Mouse (Mus musculus): ENCODE measurements around the gene Trip6. TPM values are rescaled to one million over a fixed set of nuclear protein-coding genes. Genes with fewer than 3 reads are reported as not detected.

Gene Trip6
- polyA plus RNA-seq, 1 experiment from 2014 or later, result 81.6 TPM

DNA sequence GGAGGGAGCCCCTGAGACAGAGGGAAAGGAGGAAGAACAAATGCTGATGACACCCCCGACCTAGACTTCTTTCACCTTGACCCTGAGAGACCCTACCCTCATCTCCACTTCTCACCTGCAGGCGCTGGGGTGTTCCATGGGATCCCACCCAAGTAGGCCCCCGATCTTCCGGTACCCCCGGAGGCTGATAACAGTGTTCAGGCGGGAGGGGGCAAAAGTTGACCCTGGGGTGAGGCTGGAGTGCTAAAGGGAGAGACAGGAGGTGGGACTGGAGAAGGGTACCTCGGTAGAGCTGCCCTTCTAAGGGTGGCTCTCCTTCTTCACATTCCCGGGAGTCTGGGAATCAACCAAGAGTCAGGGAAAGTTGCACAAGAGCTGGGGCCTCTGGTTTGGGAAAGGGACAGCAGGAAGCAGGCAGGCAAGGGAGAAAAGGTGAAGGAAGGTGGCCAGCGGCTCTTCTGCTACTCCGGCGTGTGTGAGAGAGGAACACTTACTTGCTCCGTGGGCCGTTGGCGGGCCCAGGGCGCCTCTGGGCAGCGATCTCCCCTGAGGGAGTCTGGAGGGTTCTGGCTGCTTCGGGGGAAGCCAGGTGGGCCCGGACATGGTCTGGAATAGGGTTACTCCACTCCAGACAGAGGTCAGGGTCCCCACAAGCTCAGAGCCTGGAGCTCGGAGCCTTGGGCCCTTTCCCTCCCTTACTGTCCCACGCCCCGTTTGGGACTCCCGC lies 575 bp downstream of the Trip6 start:
- 2% methylated on average over 22 of the region's 22 CpGs for WGBS
- Histone ChIP-seq H3K9ac (replicated peaks) (peak overlapping the region; percentile 91), H3K9me3 (0 out of 2 replicates have a peak, but pooled peaks cover 5% of the 10 kb centered on the region), H3K4me2 (peak overlapping the region; percentile 96), H3K4me1 (replicated peaks) (peaks cover 36% of the 10 kb centered on the region), H3K27me3 (no peaks in the 10 kb centered on the region), H3K4me3 (replicated peaks) (peak overlapping the region; percentile 76), H3K27ac (peak overlapping the region; percentile 97), H3K36me3 (peaks cover 54% of the 10 kb centered on the region)
- ATAC-seq (ENCODE audit: insufficient number of reproducible peaks, insufficient read depth, low FRiP score, low TSS enrichment, low read depth), result peak; percentile 48

DNA sequence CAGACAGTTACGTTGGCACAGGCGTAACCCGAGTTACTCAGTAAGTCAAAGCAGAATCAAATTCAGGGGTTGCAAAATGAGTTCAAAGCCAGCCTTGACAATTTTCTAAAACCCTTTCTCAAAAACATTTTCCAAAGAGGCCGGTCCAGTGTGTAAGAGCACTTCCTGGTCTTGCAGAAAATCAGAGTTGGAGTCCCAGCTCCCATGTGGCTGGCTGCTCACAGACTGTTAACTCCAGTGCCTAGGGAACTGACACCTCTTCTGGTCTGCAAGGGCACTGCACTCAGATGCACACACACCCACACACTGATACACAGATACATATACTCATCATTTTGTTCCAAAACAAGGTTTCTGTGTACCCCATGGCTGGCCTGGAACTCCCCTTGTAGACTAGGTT lies 5.8 kb downstream of the Trip6 start:
- Histone ChIP-seq H3K9ac (replicated peaks) (peak overlapping the region; percentile 97; the same call in 1 of the 2 replicates), H3K4me3 (replicated peaks) (peak overlapping the region; percentile 95), H3K36me3 (peaks cover 70% of the 10 kb centered on the region), H3K4me1 (replicated peaks) (peaks cover 54% of the 10 kb centered on the region), H3K27ac (peak overlapping the region; percentile 93), H3K9me3 (0 out of 2 replicates have a peak, but pooled peaks cover 7% of the 10 kb centered on the region), H3K4me2 (peak overlapping the region; percentile 67), H3K27me3 (no peaks in the 10 kb centered on the region)
- no peak for ATAC-seq (ENCODE audit: insufficient number of reproducible peaks, insufficient read depth, low FRiP score, low TSS enrichment, low read depth)
- WGBS, result 92% methylated on average over 4 of the region's 4 CpGs

DNA sequence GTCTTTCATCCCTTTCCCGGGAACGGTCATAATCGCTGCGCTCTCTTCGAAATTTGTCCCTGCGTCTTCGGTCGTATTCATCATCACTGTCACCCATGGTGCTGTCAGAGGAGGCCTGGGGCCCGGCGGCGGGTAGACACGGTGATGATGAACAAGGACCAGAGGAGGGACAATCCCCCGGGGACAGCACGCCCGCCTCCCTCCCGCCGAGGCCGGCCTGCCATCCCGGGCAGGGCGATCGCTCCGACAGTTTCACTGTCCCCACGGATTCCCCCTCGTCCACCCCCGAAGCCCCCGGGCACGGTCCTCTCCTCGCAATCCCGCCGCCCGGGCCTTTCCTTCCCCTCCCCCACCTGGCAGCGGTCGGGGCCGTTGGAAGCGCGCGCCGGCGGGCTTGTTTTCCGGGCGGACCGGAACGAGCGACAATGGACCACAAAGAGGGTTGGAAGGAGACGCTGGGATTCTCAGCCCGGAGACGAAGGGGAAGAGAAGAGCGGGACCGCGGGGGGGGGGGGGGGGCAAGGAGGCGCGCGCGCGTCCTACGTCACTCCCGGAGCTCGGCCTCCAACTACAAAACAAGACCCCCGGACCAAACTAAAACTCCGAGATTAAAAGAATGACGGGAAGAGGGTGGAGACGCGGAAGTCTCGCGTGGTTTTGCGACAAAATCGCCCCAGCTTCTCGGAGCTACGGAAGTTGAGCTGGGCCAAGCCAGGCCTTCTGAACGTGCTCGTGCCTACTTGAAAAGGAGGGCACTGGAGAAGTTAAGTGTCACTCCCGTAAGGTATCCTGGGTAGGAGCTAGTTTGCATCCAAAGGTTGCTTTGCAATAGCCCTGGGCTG lies 6.9 kb downstream of the Trip6 start, which contains the start of gene Srrt:
Srrt (minus strand) TSS at position 604 of the 842 bp plus-strand sequence.
- H3K4me1 ChIP-seq (replicated peaks), result peaks cover 43% of the 10 kb centered on the region
- peak within 1 kb of the TSS; percentile 97 for H3K9ac ChIP-seq (replicated peaks)
- H3K27ac ChIP-seq, result peak within 1 kb of the TSS; percentile 93
- no peaks in the 10 kb centered on the region for H3K27me3 ChIP-seq
- peak within 1 kb of the TSS; percentile 67 for H3K4me2 ChIP-seq
- 0 out of 2 replicates have a peak, but pooled peaks cover 7% of the 10 kb centered on the region for H3K9me3 ChIP-seq
- H3K4me3 ChIP-seq (replicated peaks), result peak within 1 kb of the TSS; percentile 95
- under 1% methylated on average over 59 of the region's 72 CpGs for WGBS
- ATAC-seq (ENCODE audit: insufficient number of reproducible peaks, insufficient read depth, low FRiP score, low TSS enrichment, low read depth), result peak; percentile 69
- H3K36me3 ChIP-seq, result peaks cover 77% of the 10 kb centered on the region

DNA sequence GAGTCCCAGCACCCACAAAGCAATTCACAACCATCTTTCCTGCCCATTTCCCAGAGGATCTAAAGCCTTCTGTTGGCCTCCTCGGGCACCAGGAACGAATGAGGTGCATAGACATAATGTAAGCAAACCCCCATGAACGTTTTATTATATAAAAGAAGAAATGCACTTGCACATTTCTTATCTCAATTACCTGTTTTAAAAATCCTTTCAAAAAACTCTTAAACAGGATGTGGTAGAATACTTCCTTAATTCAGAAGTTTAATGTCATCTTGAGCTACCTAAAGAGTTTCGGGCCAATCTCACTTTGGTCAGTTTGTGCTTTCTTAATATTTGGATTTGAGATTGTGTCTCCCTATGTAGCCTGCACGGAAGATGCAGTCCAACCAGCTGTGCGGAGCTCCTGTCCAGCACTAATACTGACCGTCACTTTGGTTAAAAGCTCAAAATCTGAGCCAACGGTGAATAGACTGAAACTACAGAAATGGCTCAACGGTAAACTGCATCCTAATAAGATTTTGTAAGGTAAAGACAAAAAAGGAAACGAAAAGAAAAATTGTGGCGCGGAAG lies 7.7 kb downstream of the Trip6 start:
- Histone ChIP-seq H3K27me3 (no peaks in the 10 kb centered on the region), H3K4me3 (replicated peaks) (peak overlapping the region; percentile 95), H3K27ac (peak overlapping the region; percentile 93), H3K9me3 (0 out of 2 replicates have a peak, but pooled peaks cover 7% of the 10 kb centered on the region), H3K4me1 (replicated peaks) (peaks cover 36% of the 10 kb centered on the region), H3K9ac (replicated peaks) (peak overlapping the region; percentile 97), H3K4me2 (peak overlapping the region; percentile 67), H3K36me3 (peaks cover 78% of the 10 kb centered on the region)
- ATAC-seq (ENCODE audit: insufficient number of reproducible peaks, insufficient read depth, low FRiP score, low TSS enrichment, low read depth), result no peak
- WGBS, result 18% methylated on average over 12 of the region's 12 CpGs

DNA sequence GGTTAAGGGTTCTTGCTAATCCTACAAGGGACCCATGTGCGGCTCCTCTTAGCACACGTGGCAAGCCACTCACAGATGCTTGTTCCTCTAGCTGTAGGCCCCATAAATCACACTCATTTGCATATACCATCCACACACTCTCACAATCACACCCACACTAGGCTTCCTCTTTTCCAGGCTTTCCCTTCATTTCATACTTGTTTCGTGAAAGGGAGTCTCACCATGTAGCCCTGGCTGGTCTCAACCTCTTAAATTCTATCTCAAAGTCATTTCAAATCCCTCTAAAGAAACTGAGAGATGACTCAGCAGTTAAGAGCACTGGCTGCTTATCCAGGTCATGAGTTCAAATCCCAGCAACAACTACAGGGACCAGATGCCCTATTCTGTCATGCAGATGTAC lies 8.4 kb downstream of the Trip6 start:
- H3K4me2 ChIP-seq, result peak overlapping the region; percentile 67
- H3K4me1 ChIP-seq (replicated peaks), result peaks cover 34% of the 10 kb centered on the region
- no peaks in the 10 kb centered on the region for H3K27me3 ChIP-seq
- peak overlapping the region; percentile 95 for H3K4me3 ChIP-seq (replicated peaks)
- WGBS, result 45% methylated on average over 3 of the region's 3 CpGs
- 0 out of 2 replicates have a peak, but pooled peaks cover 7% of the 10 kb centered on the region for H3K9me3 ChIP-seq
- H3K36me3 ChIP-seq, result peaks cover 78% of the 10 kb centered on the region
- 0 out of 2 replicates have a peak overlapping the region, but pooled peaks have one; percentile 1 for H3K9ac ChIP-seq (replicated peaks)
- H3K27ac ChIP-seq, result no peak overlapping the region
- ATAC-seq (ENCODE audit: insufficient number of reproducible peaks, insufficient read depth, low FRiP score, low TSS enrichment, low read depth), result no peak

DNA sequence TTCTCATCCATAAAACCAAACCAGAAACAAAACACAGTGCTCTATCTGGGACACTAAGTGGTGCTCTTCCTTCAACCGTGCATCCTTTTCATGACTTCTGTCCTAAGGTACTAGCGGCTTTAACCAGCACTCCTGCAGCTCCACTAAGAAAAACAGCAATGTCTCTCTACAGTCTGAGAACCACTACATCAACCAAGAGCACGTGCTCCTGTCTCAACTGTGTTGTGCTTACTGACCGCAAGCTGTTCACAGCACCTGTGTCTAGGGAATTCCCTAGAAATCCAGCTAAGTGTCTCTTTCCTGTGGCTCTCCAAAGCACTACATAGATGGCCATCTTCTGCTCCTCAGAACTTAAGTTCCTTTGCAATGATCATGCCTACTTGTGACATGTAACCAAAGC lies 9.4 kb downstream of the Trip6 start:
- peaks cover 34% of the 10 kb centered on the region for H3K4me1 ChIP-seq (replicated peaks)
- no peaks in the 10 kb centered on the region for H3K27me3 ChIP-seq
- H3K4me2 ChIP-seq, result peak overlapping the region; percentile 67
- H3K9me3 ChIP-seq, result 0 out of 2 replicates have a peak, but pooled peaks cover 7% of the 10 kb centered on the region
- peak overlapping the region; percentile 42 for H3K9ac ChIP-seq (replicated peaks)
- peak overlapping the region; percentile 95 for H3K4me3 ChIP-seq (replicated peaks)
- peaks cover 78% of the 10 kb centered on the region for H3K36me3 ChIP-seq
- ATAC-seq (ENCODE audit: insufficient number of reproducible peaks, insufficient read depth, low FRiP score, low TSS enrichment, low read depth), result no peak
- WGBS, result 53% methylated on average over 4 of the region's 4 CpGs
- H3K27ac ChIP-seq, result peak overlapping the region; percentile 25; the same call in 1 of the 2 replicates

DNA sequence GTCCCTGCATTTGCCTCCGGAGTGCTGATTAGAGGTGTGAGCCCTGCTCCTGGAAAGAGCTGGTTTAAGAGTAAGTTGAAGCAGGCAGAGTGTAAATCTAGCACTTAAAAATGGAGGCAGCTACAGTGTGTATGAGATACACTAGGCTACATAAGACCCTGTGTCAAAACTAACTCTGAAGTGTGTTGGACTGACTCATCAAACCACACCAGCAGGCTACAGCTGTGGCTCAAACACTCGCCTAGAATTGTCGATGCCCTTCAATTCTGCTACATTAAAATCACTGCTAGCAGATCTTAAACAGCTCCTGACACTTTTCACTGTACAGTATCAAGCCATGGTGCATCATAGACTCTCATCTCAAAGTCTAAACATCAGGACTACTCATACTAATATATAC lies 10.0 kb downstream of the Trip6 start:
- peak overlapping the region; percentile 25; the same call in 1 of the 2 replicates for H3K27ac ChIP-seq
- ATAC-seq (ENCODE audit: insufficient number of reproducible peaks, insufficient read depth, low FRiP score, low TSS enrichment, low read depth), result no peak
- H3K9ac ChIP-seq (replicated peaks), result 0 out of 2 replicates have a peak overlapping the region, but pooled peaks have one; percentile 31
- peak overlapping the region; percentile 95; the same call in 1 of the 2 replicates for H3K4me3 ChIP-seq (replicated peaks)
- peak overlapping the region; percentile 67; the same call in 1 of the 2 replicates for H3K4me2 ChIP-seq
- H3K36me3 ChIP-seq, result peaks cover 78% of the 10 kb centered on the region
- 87% methylated on average over 3 of the region's 3 CpGs for WGBS
- 0 out of 2 replicates have a peak, but pooled peaks cover 7% of the 10 kb centered on the region for H3K9me3 ChIP-seq
- H3K4me1 ChIP-seq (replicated peaks), result peaks cover 34% of the 10 kb centered on the region
- H3K27me3 ChIP-seq, result no peaks in the 10 kb centered on the region

DNA sequence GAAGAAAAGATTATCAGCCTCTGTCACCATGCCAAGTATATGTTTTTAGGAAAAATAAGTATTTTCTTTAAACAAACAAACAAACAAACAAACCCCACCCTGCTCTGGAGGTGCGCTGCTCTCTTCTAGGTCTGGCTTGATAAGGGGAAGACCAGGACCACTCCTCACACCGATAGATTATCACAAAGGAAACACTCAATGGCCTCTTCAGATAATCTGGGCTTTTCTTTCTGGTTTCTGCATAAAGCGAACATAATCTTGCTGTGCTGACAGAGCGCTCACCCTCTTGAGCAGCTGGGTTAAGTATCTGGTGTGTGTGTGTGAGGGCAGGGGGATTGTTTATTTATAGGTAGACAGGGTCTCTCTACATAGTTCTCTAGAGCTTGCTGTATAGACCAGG lies 10.6 kb downstream of the Trip6 start:
- ATAC-seq (ENCODE audit: insufficient number of reproducible peaks, insufficient read depth, low FRiP score, low TSS enrichment, low read depth), result no peak
- Histone ChIP-seq H3K4me1 (replicated peaks) (peaks cover 34% of the 10 kb centered on the region), H3K4me2 (no peak overlapping the region), H3K27ac (no peak overlapping the region), H3K9ac (replicated peaks) (no peak overlapping the region), H3K27me3 (no peaks in the 10 kb centered on the region), H3K36me3 (peaks cover 78% of the 10 kb centered on the region), H3K9me3 (0 out of 2 replicates have a peak, but pooled peaks cover 2% of the 10 kb centered on the region), H3K4me3 (replicated peaks) (no peak overlapping the region)
- WGBS, result 88% methylated on average over 4 of the region's 4 CpGs

DNA sequence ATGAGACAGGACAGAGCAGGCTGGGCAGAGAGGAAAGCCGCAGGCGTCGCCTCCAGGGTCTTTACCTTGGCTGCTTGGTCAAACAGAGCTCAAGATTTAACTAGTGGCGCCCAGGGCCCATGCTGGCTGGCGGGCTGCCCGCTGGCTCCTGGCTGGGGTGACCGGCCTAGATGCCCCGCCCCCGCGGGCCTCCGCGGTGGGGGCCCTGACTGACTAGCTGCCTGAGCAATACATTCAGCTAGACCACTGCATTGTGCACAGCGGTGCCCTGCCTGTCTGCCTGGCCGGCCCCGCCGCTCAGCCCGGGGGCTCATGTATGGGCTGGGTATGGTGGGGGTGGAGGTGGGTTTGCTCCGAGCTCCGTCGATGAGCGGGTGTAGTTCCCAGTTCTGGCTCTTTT lies 13.0 kb downstream of the Trip6 start:
- Histone ChIP-seq H3K9ac (replicated peaks) (no peak overlapping the region), H3K9me3 (no peaks in the 10 kb centered on the region), H3K36me3 (peaks cover 97% of the 10 kb centered on the region), H3K4me2 (no peak overlapping the region), H3K4me3 (replicated peaks) (no peak overlapping the region), H3K4me1 (replicated peaks) (peaks cover 25% of the 10 kb centered on the region), H3K27me3 (no peaks in the 10 kb centered on the region), H3K27ac (no peak overlapping the region)
- no peak for ATAC-seq (ENCODE audit: insufficient number of reproducible peaks, insufficient read depth, low FRiP score, low TSS enrichment, low read depth)
- 87% methylated on average over 21 of the region's 21 CpGs for WGBS

DNA sequence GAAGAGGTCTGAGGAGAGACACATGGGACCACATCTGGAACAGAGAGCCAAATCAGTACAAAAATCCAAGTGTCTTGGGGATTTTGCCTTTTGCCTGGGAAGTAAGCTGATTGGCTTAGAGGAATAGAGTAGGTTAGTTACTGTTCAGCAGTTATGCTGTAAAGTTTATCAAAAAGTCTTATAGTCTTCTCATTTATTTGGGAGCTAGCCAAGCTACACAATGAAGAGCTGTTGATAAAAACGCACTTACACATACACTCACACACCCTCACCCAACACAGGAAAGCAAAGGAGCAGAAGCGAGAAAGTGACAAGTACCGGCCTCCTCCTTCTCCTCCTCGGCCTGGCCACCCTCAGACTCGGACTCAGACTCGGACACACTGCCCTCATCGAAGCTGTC lies 15.0 kb downstream of the Trip6 start:
- H3K4me2 ChIP-seq, result no peak overlapping the region
- H3K36me3 ChIP-seq, result peaks cover 93% of the 10 kb centered on the region
- H3K27me3 ChIP-seq, result no peaks in the 10 kb centered on the region
- no peaks in the 10 kb centered on the region for H3K9me3 ChIP-seq
- no peak overlapping the region for H3K9ac ChIP-seq (replicated peaks)
- H3K4me1 ChIP-seq (replicated peaks), result peaks cover 17% of the 10 kb centered on the region
- 86% methylated on average over 7 of the region's 7 CpGs for WGBS
- H3K27ac ChIP-seq, result no peak overlapping the region
- H3K4me3 ChIP-seq (replicated peaks), result no peak overlapping the region
- no peak for ATAC-seq (ENCODE audit: insufficient number of reproducible peaks, insufficient read depth, low FRiP score, low TSS enrichment, low read depth)

Measured in limb, embryonic 12.5 days (tissue).